Mouse (Mus musculus): ENCODE data around the gene Arpc5. TPM values are rescaled to one million over a fixed set of nuclear protein-coding genes. Genes with fewer than 3 reads are reported as not detected.

Gene Arpc5
- 380 and 393 TPM in 2 replicates for polyA plus RNA-seq (2015; fragmentation: Nextera tagmentation; extraction: Ambion mirVana)

GRCm38 (mm10) chr1:152766032-152766772 lies at the start of gene Arpc5, which contains the start of gene Rgl1:
Arpc5 (plus strand) TSS chr1:152766542.
Rgl1 (minus strand) TSS chr1:152766351.
- peak within 1 kb of the TSS; percentile 97 for H3K9ac ChIP-seq (ENCODE audit: low read depth, low read length)
- peaks cover 20% of the 10 kb centered on the region for H3K4me1 ChIP-seq (ENCODE audit: control insufficient read depth, insufficient read depth, low read length)
- H3K9me3 ChIP-seq (replicated peaks; ENCODE audit: control insufficient read depth, low read length, poor library complexity, severe bottlenecking) = no peaks in the 10 kb centered on the region
- peak; percentile 97 for ATAC-seq
- peaks cover 6% of the 10 kb centered on the region; the same call in 1 of the 2 replicates for H3K36me3 ChIP-seq (ENCODE audit: control insufficient read depth, insufficient read depth, low read length)
- under 1% methylated on average over 71 of the region's 86 CpGs for WGBS
- peak within 1 kb of the TSS; percentile 91 for H3K27ac ChIP-seq (ENCODE audit: low read length)
- H3K4me3 ChIP-seq (ENCODE audit: low read depth, low read length) = peak within 1 kb of the TSS; percentile 98
- H3K27me3 ChIP-seq (ENCODE audit: control insufficient read depth, insufficient read depth, low read depth, low read length) = no peaks in the 10 kb centered on the region
- H3K4me2 ChIP-seq (ENCODE audit: low read length) = peak within 1 kb of the TSS; percentile 85

GRCm38 (mm10) chr1:152717329-152717728 lies 49.0 kb upstream of the Arpc5 start:
- no peaks in the 10 kb centered on the region for H3K36me3 ChIP-seq (ENCODE audit: control insufficient read depth, insufficient read depth, low read length)
- no peaks in the 10 kb centered on the region for H3K9me3 ChIP-seq (replicated peaks; ENCODE audit: control insufficient read depth, low read length, poor library complexity, severe bottlenecking)
- no peak overlapping the region for H3K27ac ChIP-seq (ENCODE audit: low read length)
- H3K4me3 ChIP-seq (ENCODE audit: low read depth, low read length) = no peak overlapping the region
- no peak overlapping the region for H3K9ac ChIP-seq (ENCODE audit: low read depth, low read length)
- H3K4me2 ChIP-seq (ENCODE audit: low read length) = no peak overlapping the region
- H3K27me3 ChIP-seq (ENCODE audit: control insufficient read depth, insufficient read depth, low read depth, low read length) = no peaks in the 10 kb centered on the region
- H3K4me1 ChIP-seq (ENCODE audit: control insufficient read depth, insufficient read depth, low read length) = no peaks in the 10 kb centered on the region
- ATAC-seq = no peak
- 88% methylated on average over 1 of the region's 1 CpGs for WGBS

- H3K27me3 ChIP-seq (ENCODE audit: control insufficient read depth, insufficient read depth, low read depth, low read length) = no peaks in the 10 kb centered on the region
- no peak overlapping the region for H3K4me2 ChIP-seq (ENCODE audit: low read length)
- no peak overlapping the region for H3K27ac ChIP-seq (ENCODE audit: low read length)
- no peak overlapping the region for H3K4me3 ChIP-seq (ENCODE audit: low read depth, low read length)
- no peak overlapping the region for H3K9ac ChIP-seq (ENCODE audit: low read depth, low read length)
- no peaks in the 10 kb centered on the region for H3K9me3 ChIP-seq (replicated peaks; ENCODE audit: control insufficient read depth, low read length, poor library complexity, severe bottlenecking)
- ATAC-seq = no peak
- H3K36me3 ChIP-seq (ENCODE audit: control insufficient read depth, insufficient read depth, low read length) = no peaks in the 10 kb centered on the region
- WGBS = 58% methylated on average over 6 of the region's 6 CpGs
- H3K4me1 ChIP-seq (ENCODE audit: control insufficient read depth, insufficient read depth, low read length) = no peaks in the 10 kb centered on the region
Observed at GRCm38 (mm10) chr1:152718200-152718599, 48.1 kb upstream of the Arpc5 start.

- no peak overlapping the region for H3K4me3 ChIP-seq (ENCODE audit: low read depth, low read length)
- no peaks in the 10 kb centered on the region for H3K9me3 ChIP-seq (replicated peaks; ENCODE audit: control insufficient read depth, low read length, poor library complexity, severe bottlenecking)
- no peaks in the 10 kb centered on the region for H3K4me1 ChIP-seq (ENCODE audit: control insufficient read depth, insufficient read depth, low read length)
- H3K36me3 ChIP-seq (ENCODE audit: control insufficient read depth, insufficient read depth, low read length) = no peaks in the 10 kb centered on the region
- H3K9ac ChIP-seq (ENCODE audit: low read depth, low read length) = no peak overlapping the region
- H3K4me2 ChIP-seq (ENCODE audit: low read length) = no peak overlapping the region
- 90% methylated on average over 4 of the region's 4 CpGs for WGBS
- no peak for ATAC-seq
- no peak overlapping the region for H3K27ac ChIP-seq (ENCODE audit: low read length)
- H3K27me3 ChIP-seq (ENCODE audit: control insufficient read depth, insufficient read depth, low read depth, low read length) = no peaks in the 10 kb centered on the region
Observed at GRCm38 (mm10) chr1:152720969-152721368, 45.4 kb upstream of the Arpc5 start.

- H3K9ac ChIP-seq (ENCODE audit: low read depth, low read length) = no peak overlapping the region
- no peak overlapping the region for H3K4me3 ChIP-seq (ENCODE audit: low read depth, low read length)
- no peak overlapping the region for H3K4me2 ChIP-seq (ENCODE audit: low read length)
- H3K36me3 ChIP-seq (ENCODE audit: control insufficient read depth, insufficient read depth, low read length) = no peaks in the 10 kb centered on the region
- WGBS = 86% methylated on average over 11 of the region's 11 CpGs
- H3K4me1 ChIP-seq (ENCODE audit: control insufficient read depth, insufficient read depth, low read length) = no peaks in the 10 kb centered on the region
- no peak overlapping the region for H3K27ac ChIP-seq (ENCODE audit: low read length)
- H3K9me3 ChIP-seq (replicated peaks; ENCODE audit: control insufficient read depth, low read length, poor library complexity, severe bottlenecking) = no peaks in the 10 kb centered on the region
- no peaks in the 10 kb centered on the region for H3K27me3 ChIP-seq (ENCODE audit: control insufficient read depth, insufficient read depth, low read depth, low read length)
- no peak for ATAC-seq
Observed at GRCm38 (mm10) chr1:152721535-152722198, 44.7 kb upstream of the Arpc5 start.

GRCm38 (mm10) chr1:152724286-152724685 lies 42.1 kb upstream of the Arpc5 start:
- H3K9ac ChIP-seq (ENCODE audit: low read depth, low read length) = no peak overlapping the region
- H3K27me3 ChIP-seq (ENCODE audit: control insufficient read depth, insufficient read depth, low read depth, low read length) = no peaks in the 10 kb centered on the region
- H3K27ac ChIP-seq (ENCODE audit: low read length) = no peak overlapping the region
- no peak for ATAC-seq
- H3K4me3 ChIP-seq (ENCODE audit: low read depth, low read length) = no peak overlapping the region
- H3K9me3 ChIP-seq (replicated peaks; ENCODE audit: control insufficient read depth, low read length, poor library complexity, severe bottlenecking) = no peaks in the 10 kb centered on the region
- no peaks in the 10 kb centered on the region for H3K4me1 ChIP-seq (ENCODE audit: control insufficient read depth, insufficient read depth, low read length)
- H3K4me2 ChIP-seq (ENCODE audit: low read length) = no peak overlapping the region
- no peaks in the 10 kb centered on the region for H3K36me3 ChIP-seq (ENCODE audit: control insufficient read depth, insufficient read depth, low read length)

GRCm38 (mm10) chr1:152726095-152726494 lies 40.2 kb upstream of the Arpc5 start:
- no peak overlapping the region for H3K9ac ChIP-seq (ENCODE audit: low read depth, low read length)
- H3K9me3 ChIP-seq (replicated peaks; ENCODE audit: control insufficient read depth, low read length, poor library complexity, severe bottlenecking) = no peaks in the 10 kb centered on the region
- H3K4me2 ChIP-seq (ENCODE audit: low read length) = no peak overlapping the region
- no peaks in the 10 kb centered on the region for H3K36me3 ChIP-seq (ENCODE audit: control insufficient read depth, insufficient read depth, low read length)
- ATAC-seq = no peak
- H3K27me3 ChIP-seq (ENCODE audit: control insufficient read depth, insufficient read depth, low read depth, low read length) = no peaks in the 10 kb centered on the region
- no peaks in the 10 kb centered on the region for H3K4me1 ChIP-seq (ENCODE audit: control insufficient read depth, insufficient read depth, low read length)
- H3K27ac ChIP-seq (ENCODE audit: low read length) = no peak overlapping the region
- 81% methylated on average over 3 of the region's 3 CpGs for WGBS
- H3K4me3 ChIP-seq (ENCODE audit: low read depth, low read length) = no peak overlapping the region

GRCm38 (mm10) chr1:152727604-152728236 lies 38.6 kb upstream of the Arpc5 start:
- no peak overlapping the region for H3K4me3 ChIP-seq (ENCODE audit: low read depth, low read length)
- H3K27ac ChIP-seq (ENCODE audit: low read length) = no peak overlapping the region
- H3K4me1 ChIP-seq (ENCODE audit: control insufficient read depth, insufficient read depth, low read length) = no peaks in the 10 kb centered on the region
- WGBS = 75% methylated on average over 4 of the region's 5 CpGs
- no peak overlapping the region for H3K9ac ChIP-seq (ENCODE audit: low read depth, low read length)
- no peaks in the 10 kb centered on the region for H3K27me3 ChIP-seq (ENCODE audit: control insufficient read depth, insufficient read depth, low read depth, low read length)
- H3K9me3 ChIP-seq (replicated peaks; ENCODE audit: control insufficient read depth, low read length, poor library complexity, severe bottlenecking) = no peaks in the 10 kb centered on the region
- no peak overlapping the region for H3K4me2 ChIP-seq (ENCODE audit: low read length)
- no peak for ATAC-seq
- H3K36me3 ChIP-seq (ENCODE audit: control insufficient read depth, insufficient read depth, low read length) = no peaks in the 10 kb centered on the region

- Histone ChIP-seq H3K27me3 (ENCODE audit: control insufficient read depth, insufficient read depth, low read depth, low read length) (no peaks in the 10 kb centered on the region), H3K9me3 (replicated peaks; ENCODE audit: control insufficient read depth, low read length, poor library complexity, severe bottlenecking) (no peaks in the 10 kb centered on the region), H3K27ac (ENCODE audit: low read length) (no peak overlapping the region), H3K4me3 (ENCODE audit: low read depth, low read length) (no peak overlapping the region), H3K36me3 (ENCODE audit: control insufficient read depth, insufficient read depth, low read length) (no peaks in the 10 kb centered on the region), H3K9ac (ENCODE audit: low read depth, low read length) (no peak overlapping the region), H3K4me1 (ENCODE audit: control insufficient read depth, insufficient read depth, low read length) (no peaks in the 10 kb centered on the region), H3K4me2 (ENCODE audit: low read length) (no peak overlapping the region)
- no peak for ATAC-seq
- 93% methylated on average over 9 of the region's 9 CpGs for WGBS
Observed at GRCm38 (mm10) chr1:152738793-152739192, 27.5 kb upstream of the Arpc5 start.
